Mouse (Mus musculus) MEL (cell line): ENCODE data around the gene Nup210l. TPM values are rescaled to one million over a fixed set of nuclear protein-coding genes. Genes with fewer than 3 reads are reported as not detected.

Experiments used
- DNase-seq: peaks from one replicate; pipeline ENCODE4 v3.0.0; 2011; ENCODE audit warnings: low read depth, low spot score
- H3K27ac ChIP-seq: 2 replicates; pipeline ENCODE4 v1.5.1; 2012; ENCODE audit warnings: low read depth, mild to moderate bottlenecking, control low read depth, low read length, moderate library complexity; ENCODE audit not compliant: control insufficient read depth
- H3K27me3 ChIP-seq, 2 experiments: fragments of 150-350 bp in 1 of 2; sonication (generic) in 1 of 2; 2 replicates each; pipeline ENCODE4 v1.6.1; 2012; ENCODE audit warnings: low read length in 2 of 2, mild to moderate bottlenecking in 2 of 2, improper control_type of control experiment in 1 of 2, moderate library complexity in 1 of 2; ENCODE audit not compliant: insufficient read depth in 2 of 2, control insufficient read depth in 1 of 2
- H3K36me3 ChIP-seq, 2 experiments: 2 replicates each; pipeline ENCODE4 v1.6.1; 2012 to 2014; ENCODE audit warnings: low read length in 2 of 2, improper control_type of control experiment in 1 of 2, inconsistent platforms in 1 of 2, mild to moderate bottlenecking in 1 of 2; ENCODE audit not compliant: insufficient read depth in 2 of 2, control insufficient read depth in 1 of 2
- H3K4me1 ChIP-seq, 2 experiments: fragments of 150-350 bp in 1 of 2; sonication (generic) in 1 of 2; 2 replicates each; pipeline ENCODE4 v1.6.1; 2012; ENCODE audit warnings: low read length in 2 of 2, improper control_type of control experiment in 1 of 2, mild to moderate bottlenecking in 1 of 2; ENCODE audit not compliant: insufficient read depth in 2 of 2, control insufficient read depth in 1 of 2
- H3K4me3 ChIP-seq, 2 experiments: fragments of 150-350 bp in 1 of 2; sonication (generic) in 1 of 2; 2 replicates each; pipeline ENCODE4 v1.5.1; 2012; ENCODE audit warnings: low read depth in 2 of 2, low read length in 2 of 2, mild to moderate bottlenecking in 2 of 2, moderate library complexity in 2 of 2, control low read depth in 1 of 2, improper control_type of control experiment in 1 of 2; ENCODE audit not compliant: control insufficient read depth in 1 of 2, insufficient read depth in 1 of 2
- H3K79me2 ChIP-seq: 2 replicates; pipeline ENCODE4 v1.6.1; 2012; ENCODE audit warnings: mild to moderate bottlenecking, low read length, moderate library complexity; ENCODE audit not compliant: control insufficient read depth, poor library complexity, insufficient read depth
- H3K9ac ChIP-seq: 2 replicates; pipeline ENCODE4 v1.6.1; 2012; ENCODE audit warnings: low read depth, mild to moderate bottlenecking, control low read depth, low read length, moderate library complexity; ENCODE audit not compliant: control insufficient read depth, poor library complexity, severe bottlenecking
- H3K9me3 ChIP-seq: fragments of 150-350 bp; sonication (generic); replicated peaks from 2 replicates; pipeline ENCODE4 v1.6.1; 2012; ENCODE audit warnings: mild to moderate bottlenecking, low read length, improper control_type of control experiment, moderate library complexity; ENCODE audit not compliant: insufficient read depth
- CHD1 ChIP-seq: IDR thresholded peaks from 2 replicates; pipeline ENCODE4 v1.6.1; 2012; ENCODE audit warnings: low read depth, mild to moderate bottlenecking, inconsistent platforms, low read length, improper control_type of control experiment
- CHD2 ChIP-seq: IDR thresholded peaks from 2 replicates; pipeline ENCODE4 v1.6.1; 2011; ENCODE audit warnings: low read length, improper control_type of control experiment
- CTCF ChIP-seq, 3 experiments: IDR thresholded peaks in 2 of 3; conservative IDR thresholded peaks in 1 of 3; 2 replicates each; pipeline ENCODE4 v1.5.1; 2011 to 2012; ENCODE audit warnings: low read length in 3 of 3, low read depth in 2 of 3, mild to moderate bottlenecking in 2 of 3, improper control_type of control experiment in 1 of 3, inconsistent platforms in 1 of 3, mixed read lengths in 1 of 3, moderate library complexity in 1 of 3; ENCODE audit not compliant: control insufficient read depth in 1 of 3, insufficient read depth in 1 of 3, poor library complexity in 1 of 3, severe bottlenecking in 1 of 3
- E2F4 ChIP-seq: IDR thresholded peaks from 2 replicates; pipeline ENCODE4 v1.6.1; 2011; ENCODE audit warnings: low read depth, low read length, improper control_type of control experiment, borderline replicate concordance
- ETS1 ChIP-seq: IDR thresholded peaks from 2 replicates; pipeline ENCODE4 v1.6.1; 2012; ENCODE audit warnings: low read depth, mild to moderate bottlenecking, inconsistent platforms, low read length, improper control_type of control experiment, moderate library complexity
- GABPA ChIP-seq: IDR thresholded peaks from 2 replicates; pipeline ENCODE4 v1.6.1; 2012; ENCODE audit warnings: low read depth, mild to moderate bottlenecking, inconsistent platforms, low read length, improper control_type of control experiment, moderate library complexity
- GATA1 ChIP-seq: IDR thresholded peaks from 2 replicates; pipeline ENCODE4 v1.6.1; 2011; ENCODE audit warnings: low read depth, low read length, improper control_type of control experiment
- HCFC1 ChIP-seq: IDR thresholded peaks from 2 replicates; pipeline ENCODE4 v1.6.1; 2012; ENCODE audit warnings: low read depth, mild to moderate bottlenecking, inconsistent platforms, low read length, improper control_type of control experiment, moderate library complexity
- KAT2A ChIP-seq: conservative IDR thresholded peaks from 2 replicates; pipeline ENCODE4 v1.6.1; 2012; ENCODE audit warnings: low read depth, low read length, improper control_type of control experiment, inconsistent platforms
- MAX ChIP-seq: IDR thresholded peaks from 2 replicates; pipeline ENCODE4 v1.6.1; 2011; ENCODE audit warnings: low read length, improper control_type of control experiment
- MAZ ChIP-seq: IDR thresholded peaks from 2 replicates; pipeline ENCODE4 v1.6.1; 2012; ENCODE audit warnings: low read depth, mild to moderate bottlenecking, inconsistent platforms, low read length, improper control_type of control experiment
- MEF2A ChIP-seq: IDR thresholded peaks from 2 replicates; pipeline ENCODE4 v1.6.1; 2014; ENCODE audit warnings: low read depth, mild to moderate bottlenecking, inconsistent platforms, low read length, improper control_type of control experiment; ENCODE audit not compliant: poor library complexity, insufficient replicate concordance, severe bottlenecking; ENCODE audit errors: extremely low read depth
- MXI1 ChIP-seq: IDR thresholded peaks from 2 replicates; pipeline ENCODE4 v1.6.1; 2011; ENCODE audit warnings: mild to moderate bottlenecking, low read depth, low read length, improper control_type of control experiment
- MYB ChIP-seq: IDR thresholded peaks from 2 replicates; pipeline ENCODE4 v1.6.1; 2011; ENCODE audit warnings: mild to moderate bottlenecking, low read depth, low read length, improper control_type of control experiment
- MYC ChIP-seq: IDR thresholded peaks from 2 replicates; pipeline ENCODE4 v1.6.1; 2011; ENCODE audit warnings: low read depth, mild to moderate bottlenecking, low read length, improper control_type of control experiment, moderate library complexity
- POLR2A ChIP-seq, 2 experiments: IDR thresholded peaks; 2 replicates each; pipeline ENCODE4 v1.6.1; 2011 to 2012; ENCODE audit warnings: low read length in 2 of 2, mild to moderate bottlenecking in 2 of 2, control low read depth in 1 of 2, improper control_type of control experiment in 1 of 2, low read depth in 1 of 2, moderate library complexity in 1 of 2; ENCODE audit not compliant: control insufficient read depth in 1 of 2, insufficient read depth in 1 of 2, poor library complexity in 1 of 2
- POLR2AphosphoS2 ChIP-seq: IDR thresholded peaks from 2 replicates; pipeline ENCODE4 v1.6.1; 2011; ENCODE audit warnings: low read length, improper control_type of control experiment
- POLR2AphosphoS5 ChIP-seq: IDR thresholded peaks from 2 replicates; pipeline ENCODE4 v1.6.1; 2012; ENCODE audit warnings: low read depth, borderline replicate concordance, mild to moderate bottlenecking, inconsistent platforms, low read length, moderate library complexity, mixed read lengths
- RAD21 ChIP-seq: IDR thresholded peaks from 2 replicates; pipeline ENCODE4 v1.6.1; 2011; ENCODE audit warnings: mild to moderate bottlenecking, low read depth, low read length, improper control_type of control experiment
- SIN3A ChIP-seq: IDR thresholded peaks from 2 replicates; pipeline ENCODE4 v1.6.1; 2012; ENCODE audit warnings: low read length, improper control_type of control experiment, inconsistent platforms
- SMC3 ChIP-seq: IDR thresholded peaks from 2 replicates; pipeline ENCODE4 v1.6.1; 2011; ENCODE audit warnings: low read depth, low read length, improper control_type of control experiment
- TBP ChIP-seq: IDR thresholded peaks from 2 replicates; pipeline ENCODE4 v1.8.0; 2011; ENCODE audit warnings: low read depth, low read length, improper control_type of control experiment
- USF1 ChIP-seq: IDR thresholded peaks from 2 replicates; pipeline ENCODE4 v1.6.1; 2014; ENCODE audit warnings: low read depth, mild to moderate bottlenecking, inconsistent platforms, low read length, improper control_type of control experiment, moderate library complexity
- USF2 ChIP-seq, 2 experiments: IDR thresholded peaks; 2 replicates each; pipeline ENCODE4 v1.6.1; 2011 to 2012; ENCODE audit warnings: improper control_type of control experiment in 2 of 2, low read length in 2 of 2, borderline replicate concordance in 1 of 2, inconsistent platforms in 1 of 2, low read depth in 1 of 2, mild to moderate bottlenecking in 1 of 2; ENCODE audit not compliant: insufficient read depth in 1 of 2
- ZKSCAN1 ChIP-seq: IDR thresholded peaks from 2 replicates; pipeline ENCODE4 v1.6.1; 2012; ENCODE audit warnings: low read depth, mild to moderate bottlenecking, inconsistent platforms, low read length, improper control_type of control experiment, moderate library complexity
- ZNF384 ChIP-seq: IDR thresholded peaks from 2 replicates; pipeline ENCODE4 v1.6.1; 2012; ENCODE audit warnings: low read depth, mild to moderate bottlenecking, inconsistent platforms, low read length, improper control_type of control experiment
- polyA plus RNA-seq, 2 experiments: library from polyadenylated mRNA; stranded (reverse) in 1 of 2; unstranded in 1 of 2; fragments of >175 nt in 1 of 2; fragments of >200 nt in 1 of 2; gene quantifications; 2 replicates each; pipeline versions ENCODE4 v1.2.1 to v1.2.4; 2012; ENCODE audit warnings: low replicate concordance in 2 of 2, low read depth in 1 of 2; ENCODE audit not compliant: insufficient read length in 2 of 2, insufficient read depth in 1 of 2, missing spikeins in 1 of 2
- total RNA-seq: library from RNA; depleted of rRNA; stranded (reverse); fragments of 300-350 nt; gene quantifications from 2 replicates; pipeline ENCODE4 v1.2.3, GENCODE M21; 2012; rRNA removed

Nup210l gene
- total RNA-seq = 0.54 and 0.62 TPM in 2 replicates
- under 1 TPM in 1 of 2 experiments, not detected in 1; 0.65 TPM for polyA plus RNA-seq

- Histone ChIP-seq H3K79me2 (no peaks in the 10 kb centered on the region), H3K27ac (no peak within 1 kb of the TSS), H3K4me1 (no peaks in the 10 kb centered on the region), H3K27me3 (no peaks in the 10 kb centered on the region), H3K9me3 (no peaks in the 10 kb centered on the region), H3K9ac (no peak within 1 kb of the TSS), H3K4me3 (no peak within 1 kb of the TSS), H3K36me3 (no peaks in the 10 kb centered on the region; a peak in 1 of 4 replicates)
- TF ChIP-seq MYC (no peak), USF1 (no peak), ZNF384 (no peak), E2F4 (no peak), MEF2A (no peak), ZKSCAN1 (no peak), CTCF (IDR thresholded peaks at IDR 0.05 in 2 of 3, conservative IDR thresholded peaks at IDR 0.05 in 1 of 3; ENCODE audit: control insufficient read depth in 1 of 3, insufficient read depth in 1 of 3, low read depth in 2 of 3, low read length in 3 of 3, poor library complexity in 1 of 3, severe bottlenecking in 1 of 3) (no peak), CHD2 (no peak), USF2 (IDR thresholded peaks at IDR 0.05; ENCODE audit: borderline replicate concordance in 1 of 2, insufficient read depth in 1 of 2, low read depth in 1 of 2, low read length in 2 of 2) (no peak), SMC3 (no peak), RAD21 (no peak), CHD1 (no peak), GATA1 (no peak), MAX (no peak), KAT2A (no peak), POLR2A (IDR thresholded peaks at IDR 0.05; ENCODE audit: control insufficient read depth in 1 of 2, insufficient read depth in 1 of 2, low read depth in 1 of 2, low read length in 2 of 2, poor library complexity in 1 of 2) (no peak), MAZ (no peak), TBP (no peak)
- DNase-seq = peak; percentile 42
These were observed at the start of gene Nup210l for GRCm38 (mm10) chr3:90103938-90104337. TSS of gene Nup210l (plus strand) at chr3:90104132.

GRCm38 (mm10) chr3:90061549-90061948, 42.4 kb upstream of the Nup210l start:
- H3K27ac ChIP-seq = no peak overlapping the region
- peaks cover 1 to 28% of the 10 kb centered on the region in 2 experiments; a peak in 3 of 4 replicates for H3K36me3 ChIP-seq
- no peak overlapping the region for H3K9ac ChIP-seq
- TF ChIP-seq GABPA (no peak), MXI1 (no peak), POLR2AphosphoS2 (no peak), ETS1 (no peak), POLR2A (IDR thresholded peaks at IDR 0.05; ENCODE audit: control insufficient read depth in 1 of 2, insufficient read depth in 1 of 2, low read depth in 1 of 2, low read length in 2 of 2, poor library complexity in 1 of 2) (no peak), HCFC1 (no peak), MAZ (no peak), CHD1 (no peak), MEF2A (no peak), SIN3A (no peak), MYB (no peak), POLR2AphosphoS5 (no peak), MYC (no peak)
- TF ChIP-seq, all 39 proteins: peak for 0
- no peak for DNase-seq
- Histone ChIP-seq H3K9me3 (no peaks in the 10 kb centered on the region), H3K4me3 (no peak overlapping the region), H3K79me2 (peaks cover 2% of the 10 kb centered on the region; the same call in 1 of the 2 replicates), H3K27me3 (no peaks in the 10 kb centered on the region), H3K4me1 (no peaks in the 10 kb centered on the region)
